Mouse (Mus musculus) stomach, postnatal 0 days (tissue): ENCODE measurements at regions not wholly inside any gene's neighbourhood (a gene's known extent, or its start where the extent isn't known, plus 50 kb on each side); places are given as distances from the start of the nearest gene placed in this dataset.

Source experiments
- CTCF ChIP-seq: IDR thresholded peaks from 2 replicates; pipeline ENCODE4 v1.5.1; 2016; ENCODE audit warnings: antibody characterized with exemption, low read depth, mild to moderate bottlenecking, moderate library complexity
- EP300 ChIP-seq: optimal IDR thresholded peaks from 2 replicates; pipeline ENCODE3; 2016; ENCODE audit warnings: antibody characterized with exemption

DNA sequence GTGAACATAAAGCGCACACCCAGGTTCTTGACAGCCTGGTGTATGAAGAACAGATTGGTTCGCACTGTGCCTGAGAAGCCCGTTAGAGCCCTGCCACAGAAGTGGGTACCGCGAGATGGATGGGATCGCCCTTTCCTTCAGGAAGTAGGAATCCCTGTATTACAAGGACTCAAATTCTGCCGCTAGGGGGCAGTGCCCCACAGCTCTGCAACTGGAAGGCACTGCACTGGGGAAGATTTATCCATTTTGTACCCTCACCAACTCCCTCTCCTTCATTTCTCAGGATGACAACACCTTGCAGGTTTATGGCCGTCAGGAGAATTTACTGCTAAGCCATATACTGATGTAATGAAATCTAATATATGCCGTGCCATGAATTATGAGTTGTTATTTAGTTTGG is 1094.1 kb upstream of the 2610301B20Rik start:
- TF ChIP-seq CTCF (peak; percentile 85), EP300 (no peak)
